ENCODE assay signal across 21 mouse cellular contexts in genomic region chr10:96752531-96752930, GRCm38 (mm10).
A peak's percentile ranks its signal among the peaks of the same experiment; 100 is the strongest.
DNase-seq lines count a peak whose midpoint lies in the region; ATAC-seq and TF ChIP-seq lines count a peak whose summit lies in the region.
"Had no signal": no experiment of that assay in that cellular context is flagged by ENCODE, and none has a peak within 500 bp of the region (broad histone marks: within the 10 kb centered on the region; RNA-seq: fewer than 3 reads in every experiment).

No protein-coding gene starts in this region.

- no peaks in the 10 kb centered on the region for H3K36me3 ChIP-seq in heart, embryonic 10.5 days
- H3K36me3 ChIP-seq in heart, embryonic 15.5 days = no peaks in the 10 kb centered on the region
- H3K36me3 ChIP-seq in midbrain, embryonic 11.5 days (ENCODE audit: control insufficient read depth, insufficient read depth, low read length) = no peaks in the 10 kb centered on the region
- H3K36me3 ChIP-seq in midbrain, embryonic 15.5 days (replicated peaks) = no peaks in the 10 kb centered on the region
- H3K36me3 ChIP-seq: limb, embryonic 10.5 days; limb, embryonic 15.5 days; liver, embryonic 13.5 days had no signal

- 0 out of 2 replicates have a peak overlapping the region, but pooled peaks have one; percentile 23 for H3K27ac ChIP-seq in heart, embryonic 10.5 days
- peak overlapping the region; percentile 84 for H3K27ac ChIP-seq in heart, embryonic 15.5 days
- H3K27ac ChIP-seq in midbrain, embryonic 11.5 days (ENCODE audit: low read depth, low read length) = no peak overlapping the region
- no peak overlapping the region for H3K27ac ChIP-seq in midbrain, embryonic 15.5 days
- H3K27ac ChIP-seq in olfactory bulb, adult 2 months (ENCODE audit: insufficient read depth, low read depth, low read length) = peak overlapping the region; percentile 31; the same call in 1 of the 2 replicates
- H3K27ac ChIP-seq: liver, embryonic 13.5 days had no signal

- no peak overlapping the region for H3K4me3 ChIP-seq in heart, embryonic 10.5 days
- no peak overlapping the region for H3K4me3 ChIP-seq in heart, embryonic 15.5 days
- no peak overlapping the region for H3K4me3 ChIP-seq in midbrain, embryonic 11.5 days (ENCODE audit: low read depth, low read length)
- no peak overlapping the region for H3K4me3 ChIP-seq in midbrain, embryonic 15.5 days
- no peak overlapping the region for H3K4me3 ChIP-seq in olfactory bulb, adult 2 months (ENCODE audit: insufficient read depth, low read depth, low read length)
- H3K4me3 ChIP-seq: limb, embryonic 10.5 days; liver, embryonic 13.5 days had no signal

- H3K4me2 ChIP-seq in heart, embryonic 15.5 days = no peak overlapping the region
- no peak overlapping the region for H3K4me2 ChIP-seq in midbrain, embryonic 11.5 days
- H3K4me2 ChIP-seq in midbrain, embryonic 15.5 days = no peak overlapping the region

- no peak for DNase-seq in heart, embryonic 10.5 days (ENCODE audit: low spot score)
- no peak for DNase-seq in heart, postnatal 25 days (ENCODE audit: low spot score)
- no peak for DNase-seq in heart, adult 9 months (ENCODE audit: low spot score in 2 of 2)
- peak; percentile 64 for DNase-seq in midbrain, embryonic 11.5 days (ENCODE audit: low spot score, missing footprints)
- DNase-seq: adrenal gland, postnatal 14 days; cerebellum, adult 11 months; cerebellum, adult 9-10 months; gastrocnemius, postnatal 25 days; kidney, adult 18-20 months; layer of hippocampus, adult 9-11 months; liver, embryonic 13.5 days; lung, adult 18-20 months; lung, postnatal 14 days; right cerebral cortex, postnatal 14 days; thymus, postnatal 14 days had no signal

- 82% methylated on average over 5 of the region's 5 CpGs for WGBS in heart, embryonic 10.5 days
- WGBS in heart, embryonic 15.5 days = 88% methylated on average over 5 of the region's 5 CpGs
- WGBS in midbrain, embryonic 11.5 days = 84% methylated on average over 5 of the region's 5 CpGs
- WGBS in midbrain, embryonic 15.5 days = 91% methylated on average over 5 of the region's 5 CpGs
- 88% methylated on average over 5 of the region's 5 CpGs for WGBS in olfactory bulb, adult 2 months

- no peak for TF ChIP-seq CTCF in olfactory bulb, adult 2 months (IDR thresholded peaks at IDR 0.05; ENCODE audit: insufficient read depth, low read depth, low read length)

- no peak for ATAC-seq in heart, embryonic 15.5 days (replicated peaks; ENCODE audit: insufficient number of reproducible peaks, insufficient read depth, low FRiP score, low read depth)
- no peak for ATAC-seq in midbrain, embryonic 11.5 days (ENCODE audit: low FRiP score)
- no peak for ATAC-seq in midbrain, embryonic 15.5 days (replicated peaks)

- intact Hi-C loops in heart, postnatal 25 days (cut with DNase I) = loop anchor here (5.0 to 10.0 kb wide), 2 partner anchors 130 to 538 kb away; no protein-coding TSS in a partner anchor

- no peak overlapping the region for H3K9ac ChIP-seq in heart, embryonic 15.5 days
- H3K9ac ChIP-seq in midbrain, embryonic 11.5 days (ENCODE audit: low read length) = no peak overlapping the region
- no peak overlapping the region for H3K9ac ChIP-seq in midbrain, embryonic 15.5 days
- H3K9ac ChIP-seq: limb, embryonic 15.5 days; liver, embryonic 13.5 days had no signal

- H3K27me3 ChIP-seq in heart, embryonic 10.5 days (ENCODE audit: insufficient read depth, poor library complexity, severe bottlenecking) = no peaks in the 10 kb centered on the region
- H3K27me3 ChIP-seq in heart, embryonic 15.5 days = no peaks in the 10 kb centered on the region
- no peaks in the 10 kb centered on the region for H3K27me3 ChIP-seq in midbrain, embryonic 11.5 days (ENCODE audit: control insufficient read depth, insufficient read depth, low read length)
- no peaks in the 10 kb centered on the region for H3K27me3 ChIP-seq in midbrain, embryonic 15.5 days (replicated peaks)
- H3K27me3 ChIP-seq: forebrain, embryonic 13.5 days; limb, embryonic 15.5 days had no signal

- H3K4me1 ChIP-seq in heart, embryonic 10.5 days = peaks cover 35% of the 10 kb centered on the region
- peaks cover 52% of the 10 kb centered on the region for H3K4me1 ChIP-seq in heart, embryonic 15.5 days (replicated peaks)
- peaks cover 24% of the 10 kb centered on the region for H3K4me1 ChIP-seq in midbrain, embryonic 11.5 days (ENCODE audit: control insufficient read depth, insufficient read depth, low read length)
- peaks cover 15% of the 10 kb centered on the region for H3K4me1 ChIP-seq in midbrain, embryonic 15.5 days
- peaks cover 12% of the 10 kb centered on the region for H3K4me1 ChIP-seq in olfactory bulb, adult 2 months (ENCODE audit: control insufficient read depth, insufficient read depth, low read length)

- no peaks in the 10 kb centered on the region for H3K9me3 ChIP-seq in heart, embryonic 10.5 days
- no peaks in the 10 kb centered on the region for H3K9me3 ChIP-seq in heart, embryonic 15.5 days (replicated peaks)
- H3K9me3 ChIP-seq in midbrain, embryonic 11.5 days (ENCODE audit: control insufficient read depth, low read length) = no peaks in the 10 kb centered on the region
- H3K9me3 ChIP-seq in midbrain, embryonic 15.5 days = no peaks in the 10 kb centered on the region
- H3K9me3 ChIP-seq: forebrain, embryonic 13.5 days; limb, embryonic 10.5 days; limb, embryonic 15.5 days; liver, embryonic 13.5 days had no signal

- TF ChIP-seq POLR2A in olfactory bulb, adult 2 months (IDR thresholded peaks at IDR 0.05; ENCODE audit: insufficient read depth, low read depth, low read length) = no peak

Comparison
In these comparisons a context has a peak if more than half of its experiments do, and no peak if none do; other contexts are left out.
1. H3K27ac ChIP-seq: peak in heart, embryonic 10.5 days (single experiment), heart, embryonic 15.5 days (single experiment) and olfactory bulb, adult 2 months (single experiment); none in midbrain, embryonic 11.5 days (single experiment) and midbrain, embryonic 15.5 days (single experiment).